Mouse (Mus musculus) forebrain, embryonic 10.5 days (tissue): ENCODE results near the gene Gm10577. TPM values are rescaled to one million over a fixed set of nuclear protein-coding genes. Genes with fewer than 3 reads are reported as not detected.
A peak's percentile ranks its signal among the peaks of the same experiment; 100 is the strongest.

Experiments
- DNase-seq: peaks from one replicate; pipeline ENCODE4 v3.0.0-alpha.2; 2017; ENCODE audit warnings: low spot score; ENCODE audit errors: extremely low spot score
- H3K27ac ChIP-seq: fragments of 300-500 bp; sonication (generic); 2 replicates; pipeline ENCODE4 v1.5.1; 2016; ENCODE audit warnings: mild to moderate bottlenecking
- H3K27me3 ChIP-seq: fragments of 300-500 bp; sonication (generic); 2 replicates; pipeline ENCODE4 v1.6.1; 2016; ENCODE audit warnings: mild to moderate bottlenecking; ENCODE audit not compliant: poor library complexity, severe bottlenecking
- H3K36me3 ChIP-seq: fragments of 300-500 bp; sonication (generic); replicated peaks from 2 replicates; pipeline ENCODE4 v1.6.1; 2016; ENCODE audit warnings: mild to moderate bottlenecking, moderate library complexity
- H3K4me1 ChIP-seq: fragments of 300-500 bp; sonication (generic); 2 replicates; pipeline ENCODE4 v1.6.1; 2016
- H3K4me3 ChIP-seq: fragments of 300-500 bp; sonication (generic); 2 replicates; pipeline ENCODE4 v1.5.1; 2016; ENCODE audit warnings: mild to moderate bottlenecking, moderate library complexity
- H3K9me3 ChIP-seq: fragments of 300-500 bp; sonication (generic); 2 replicates; pipeline ENCODE4 v1.6.1; 2016; ENCODE audit warnings: mild to moderate bottlenecking, moderate library complexity
- WGBS: fragments of 180-500 bp; shearing (Covaris S2); methylation state at CpG from one replicate; pipeline ENCODE4 v1.1.7; 2016; 5-methylcytosine and 5-hydroxymethylcytosine counted together
- polyA plus RNA-seq: library from polyadenylated mRNA; unstranded; fragments of >200 nt; fragmentation: Nextera tagmentation; extraction: Ambion mirVana; gene quantifications from 2 replicates; pipeline ENCODE4 v1.2.1, GENCODE M21; 2016

Gene Gm10577
- polyA plus RNA-seq = not detected in 2 replicates

DNA sequence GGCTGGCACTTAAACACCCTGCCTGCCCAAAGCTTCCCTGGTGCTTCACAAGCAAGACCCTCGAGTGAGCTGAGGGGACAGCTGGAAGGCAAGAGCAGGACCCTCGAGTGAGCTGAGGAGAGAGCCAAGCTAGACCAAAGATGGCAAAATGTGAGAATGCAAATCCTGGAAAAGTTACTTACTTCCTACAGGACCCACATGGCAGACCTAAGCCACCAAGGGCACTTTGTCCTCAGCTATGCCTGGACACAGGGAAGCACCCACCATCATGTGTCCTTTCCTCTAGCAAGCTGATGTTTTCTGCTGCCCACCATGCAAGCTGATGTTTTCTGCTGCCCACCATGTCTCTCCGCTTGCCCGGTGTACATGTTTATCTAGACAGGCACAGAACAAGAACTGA lies at the start of gene Gm10577:
Gene Gm10577, minus strand, starts transcription at position 101 of the 400 bp plus-strand sequence.
- DNase-seq = no peak
- Histone ChIP-seq H3K27me3 (no peaks in the 10 kb centered on the region), H3K27ac (no peak within 1 kb of the TSS), H3K9me3 (peaks cover 17% of the 10 kb centered on the region), H3K4me3 (no peak within 1 kb of the TSS), H3K4me1 (no peaks in the 10 kb centered on the region), H3K36me3 (0 out of 2 replicates have a peak, but pooled peaks cover 2% of the 10 kb centered on the region)
- 87% methylated on average over 4 of the region's 4 CpGs for WGBS

DNA sequence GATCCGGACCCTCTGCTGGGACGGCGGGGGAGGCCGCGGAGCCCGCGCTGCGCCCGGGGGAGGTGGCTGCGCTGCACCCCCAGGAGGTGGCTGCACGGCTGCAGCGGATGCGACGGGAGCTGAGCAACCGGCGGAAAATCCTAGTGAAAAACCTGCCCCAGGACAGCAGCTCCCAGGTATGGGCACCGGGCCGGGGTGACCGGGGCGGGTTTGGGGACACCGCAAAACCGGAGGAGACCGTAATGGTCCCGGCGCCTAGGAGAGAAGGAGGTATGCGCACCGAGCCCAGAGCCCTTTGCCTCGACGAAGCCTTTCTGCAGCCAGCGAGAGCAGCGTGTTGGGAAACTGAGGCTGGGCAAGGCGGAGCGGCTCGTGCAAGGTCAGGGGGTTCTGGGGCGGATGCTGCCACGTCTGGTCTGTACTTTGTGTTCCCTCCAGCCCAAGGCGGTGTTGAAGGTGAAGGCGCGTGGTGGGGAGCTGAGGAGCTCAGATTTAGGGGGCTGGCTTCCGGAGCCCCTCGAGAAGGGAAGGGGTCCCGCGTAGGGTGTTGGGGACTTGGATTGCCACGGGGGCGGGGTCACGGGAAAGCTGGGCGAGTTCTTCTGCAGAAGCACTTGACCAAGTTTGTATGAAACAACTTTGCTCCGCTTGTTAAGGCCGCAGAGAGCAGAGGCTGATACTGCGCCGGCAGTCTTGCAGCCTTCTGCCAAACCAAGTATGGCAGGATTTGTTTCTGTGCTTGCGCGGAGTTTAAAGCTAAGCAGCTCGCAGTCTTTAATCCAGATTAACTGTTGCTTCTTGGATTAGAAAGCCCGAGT lies 48.9 kb upstream of the Gm10577 start:
- Histone ChIP-seq H3K4me3 (peak overlapping the region; percentile 87), H3K27me3 (peaks cover 23% of the 10 kb centered on the region), H3K36me3 (no peaks in the 10 kb centered on the region), H3K4me1 (peaks cover 20% of the 10 kb centered on the region), H3K9me3 (no peaks in the 10 kb centered on the region), H3K27ac (peak overlapping the region; percentile 92)
- DNase-seq = peak; percentile 60
- WGBS = 1% methylated on average over 55 of the region's 55 CpGs

DNA sequence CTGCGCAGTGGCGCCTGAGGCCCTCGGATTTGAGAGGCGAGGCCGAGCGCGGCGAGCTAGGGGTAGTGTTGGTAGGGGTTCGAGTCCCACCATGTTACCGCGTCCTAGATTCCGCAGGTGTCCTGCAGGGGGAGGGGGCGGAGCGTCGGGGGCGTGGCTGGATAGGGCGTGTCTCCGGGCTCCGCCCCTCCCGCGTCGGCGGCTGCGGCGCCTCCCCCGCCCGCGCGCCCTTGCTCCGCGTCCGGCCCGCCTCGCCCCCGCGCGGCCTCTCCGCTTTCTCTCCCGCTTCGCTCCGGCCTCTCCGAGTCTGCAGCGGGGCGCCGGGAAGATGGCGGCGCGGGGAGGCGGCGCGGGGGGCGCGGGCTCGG lies 48.3 kb upstream of the Gm10577 start, which contains the start of gene Raver2:
Gene Raver2, plus strand, starts transcription at position 198 of the 368 bp plus-strand sequence.
- under 1% methylated on average over 53 of the region's 54 CpGs for WGBS
- Histone ChIP-seq H3K27me3 (peaks cover 23% of the 10 kb centered on the region), H3K4me1 (peaks cover 20% of the 10 kb centered on the region), H3K36me3 (no peaks in the 10 kb centered on the region), H3K9me3 (no peaks in the 10 kb centered on the region), H3K4me3 (peak within 1 kb of the TSS; percentile 87), H3K27ac (peak within 1 kb of the TSS; percentile 92)
- peak; percentile 60 for DNase-seq

DNA sequence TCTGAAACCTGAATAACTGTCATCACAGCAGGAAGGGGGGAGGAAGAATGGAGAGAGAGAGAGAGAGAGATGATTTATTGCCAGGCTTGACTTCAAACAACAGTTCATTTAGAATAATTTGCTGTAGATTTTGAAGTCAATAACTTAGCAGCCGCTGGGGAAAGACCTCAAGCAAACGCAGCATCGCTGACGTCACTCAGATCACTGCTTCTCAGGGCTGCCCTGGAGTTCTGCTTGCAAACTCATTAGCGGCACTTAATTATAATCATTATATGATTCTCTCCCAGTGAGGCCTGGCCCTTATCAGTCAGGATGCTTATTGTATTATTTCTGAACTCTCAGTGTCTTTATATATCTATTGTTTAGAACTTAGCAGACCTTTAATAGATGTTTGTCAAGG lies 45.9 kb upstream of the Gm10577 start:
- Histone ChIP-seq H3K4me1 (peaks cover 17% of the 10 kb centered on the region), H3K9me3 (0 out of 2 replicates have a peak, but pooled peaks cover 1% of the 10 kb centered on the region), H3K27me3 (peaks cover 23% of the 10 kb centered on the region), H3K36me3 (no peaks in the 10 kb centered on the region), H3K27ac (no peak overlapping the region), H3K4me3 (no peak overlapping the region)
- WGBS = 68% methylated on average over 5 of the region's 5 CpGs
- no peak for DNase-seq

DNA sequence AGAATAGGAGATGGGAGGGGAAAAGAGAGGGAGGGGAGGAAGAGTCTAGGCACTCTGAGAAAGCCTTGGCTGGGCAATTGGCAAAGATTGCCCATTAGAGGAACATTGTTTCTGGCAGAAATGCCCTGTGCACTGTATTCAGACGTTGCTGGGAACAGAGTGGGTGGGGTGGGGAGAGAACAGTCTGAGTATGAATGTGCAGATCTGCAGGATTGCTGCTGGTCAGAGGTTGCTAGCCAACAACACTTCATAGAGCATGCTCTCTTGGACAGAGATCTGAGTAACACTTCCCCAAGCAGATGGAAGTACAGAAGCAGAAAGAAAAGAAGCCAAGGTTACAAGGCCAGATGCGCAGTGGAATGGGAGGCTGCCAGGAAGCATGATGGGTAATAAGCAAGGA lies 41.6 kb upstream of the Gm10577 start:
- Histone ChIP-seq H3K27ac (no peak overlapping the region), H3K27me3 (peaks cover 2% of the 10 kb centered on the region), H3K4me1 (peaks cover 7% of the 10 kb centered on the region; the same call in 1 of the 2 replicates), H3K9me3 (0 out of 2 replicates have a peak, but pooled peaks cover 5% of the 10 kb centered on the region), H3K4me3 (no peak overlapping the region), H3K36me3 (no peaks in the 10 kb centered on the region)
- 82% methylated on average over 2 of the region's 2 CpGs for WGBS
- no peak for DNase-seq

DNA sequence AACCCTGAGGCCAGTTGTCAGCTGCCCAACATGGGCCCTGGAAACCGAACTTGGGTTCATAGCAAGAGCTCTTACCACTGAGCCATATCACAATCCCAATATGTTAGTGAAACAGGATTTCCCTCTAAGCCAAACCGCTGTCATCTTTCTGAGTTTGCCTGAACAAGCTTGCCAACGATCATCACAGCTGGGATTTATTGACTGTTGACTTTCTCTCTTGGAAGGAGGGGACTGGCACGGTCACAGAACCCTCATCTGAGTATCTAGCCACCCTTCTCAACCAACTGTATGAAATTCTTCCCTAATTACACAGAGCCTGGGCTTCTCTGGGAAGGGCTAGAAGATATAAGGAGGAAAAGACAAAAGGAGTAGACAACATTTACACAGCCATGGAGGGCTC lies 26.1 kb upstream of the Gm10577 start:
- Histone ChIP-seq H3K36me3 (no peaks in the 10 kb centered on the region), H3K27me3 (no peaks in the 10 kb centered on the region), H3K4me1 (no peaks in the 10 kb centered on the region), H3K27ac (no peak overlapping the region), H3K9me3 (no peaks in the 10 kb centered on the region), H3K4me3 (no peak overlapping the region)
- DNase-seq = no peak
- WGBS = 86% methylated on average over 4 of the region's 4 CpGs

DNA sequence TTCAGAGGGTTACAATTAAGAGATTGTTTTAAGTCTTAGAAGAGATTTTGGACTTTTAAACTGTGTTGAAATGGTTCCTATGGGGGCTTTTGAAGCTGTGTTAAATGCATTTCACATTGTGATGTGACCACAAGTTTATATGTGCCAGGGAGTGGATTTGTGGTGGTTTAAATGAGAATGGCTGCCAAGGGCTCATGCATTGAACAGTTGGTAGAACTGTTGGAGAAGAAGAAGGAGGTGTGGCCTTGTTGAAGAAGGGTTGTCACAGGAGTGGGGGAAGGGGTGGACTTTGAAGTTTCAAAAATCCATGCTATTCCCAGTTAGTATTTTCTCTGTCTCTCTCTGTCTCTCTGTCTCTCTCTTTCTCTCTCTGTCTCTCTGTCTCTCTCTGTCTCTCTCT lies 23.7 kb upstream of the Gm10577 start:
- no peaks in the 10 kb centered on the region for H3K27me3 ChIP-seq
- H3K36me3 ChIP-seq = no peaks in the 10 kb centered on the region
- no peaks in the 10 kb centered on the region for H3K4me1 ChIP-seq
- no peak overlapping the region for H3K4me3 ChIP-seq
- no peak overlapping the region for H3K27ac ChIP-seq
- no peak for DNase-seq
- no peaks in the 10 kb centered on the region for H3K9me3 ChIP-seq

DNA sequence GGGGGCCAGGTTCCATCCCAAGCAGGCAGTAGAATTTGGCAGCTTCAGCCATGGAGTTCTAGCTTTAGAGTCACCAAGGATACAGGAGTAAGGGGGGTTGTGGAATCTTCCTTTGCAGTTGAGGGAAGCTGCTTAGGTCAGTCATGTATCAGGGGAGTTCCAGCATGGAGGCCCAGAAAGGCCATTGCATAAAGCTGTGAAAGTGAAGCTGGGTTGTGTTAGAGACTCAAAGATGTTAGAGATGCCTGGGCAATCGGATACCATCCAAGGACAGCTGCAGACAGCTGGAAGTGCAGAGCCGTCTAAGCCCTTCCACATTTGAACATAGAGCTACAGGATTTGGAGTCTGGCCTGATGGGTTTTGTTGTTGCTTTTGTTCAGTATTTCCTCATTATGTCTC lies 23.2 kb upstream of the Gm10577 start:
- Histone ChIP-seq H3K4me1 (no peaks in the 10 kb centered on the region), H3K36me3 (no peaks in the 10 kb centered on the region), H3K4me3 (no peak overlapping the region), H3K27me3 (no peaks in the 10 kb centered on the region), H3K9me3 (no peaks in the 10 kb centered on the region), H3K27ac (no peak overlapping the region)
- DNase-seq = no peak
- 81% methylated on average over 2 of the region's 2 CpGs for WGBS

DNA sequence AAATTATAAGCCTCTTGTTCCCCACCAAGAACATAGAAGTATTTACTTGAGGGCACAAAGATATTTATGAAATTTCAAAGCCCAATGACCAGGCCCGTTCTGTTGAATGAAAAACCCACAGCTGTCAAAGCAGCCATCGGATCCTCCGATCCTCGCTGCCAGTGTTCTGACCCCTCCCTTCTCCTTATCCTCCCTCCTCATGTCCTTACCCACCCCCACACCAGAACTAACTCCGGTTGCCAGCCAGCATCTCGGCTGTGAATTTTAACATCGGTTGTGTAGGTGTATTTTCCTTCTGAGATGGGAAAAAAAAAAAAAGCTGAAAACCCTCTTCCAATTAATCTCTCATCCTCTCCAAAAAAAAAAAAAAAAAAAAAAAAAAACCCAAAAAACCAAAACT lies 16.7 kb upstream of the Gm10577 start:
- Histone ChIP-seq H3K27ac (no peak overlapping the region), H3K4me1 (no peaks in the 10 kb centered on the region), H3K9me3 (no peaks in the 10 kb centered on the region), H3K4me3 (no peak overlapping the region), H3K27me3 (no peaks in the 10 kb centered on the region), H3K36me3 (no peaks in the 10 kb centered on the region)
- no peak for DNase-seq
- WGBS = 79% methylated on average over 7 of the region's 7 CpGs

DNA sequence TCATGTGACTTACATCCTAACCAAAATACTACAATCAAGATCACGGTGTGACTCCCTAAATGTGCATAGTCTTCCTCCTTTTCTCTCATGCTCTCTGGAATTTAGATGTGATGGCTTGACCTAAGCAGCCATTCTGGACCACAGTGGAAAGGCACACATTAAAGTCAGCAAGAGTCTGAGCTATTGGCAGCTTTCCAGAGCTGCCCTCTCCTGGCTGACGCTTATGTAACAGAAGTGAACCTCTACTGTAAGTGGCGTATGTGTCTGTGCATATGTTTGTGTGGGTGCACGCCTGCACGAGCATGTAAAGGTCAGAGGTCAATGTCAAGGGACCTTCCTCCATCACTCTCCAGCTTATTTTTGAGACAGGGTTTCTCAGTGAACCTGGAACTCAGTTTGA lies 14.6 kb upstream of the Gm10577 start:
- Histone ChIP-seq H3K4me3 (no peak overlapping the region), H3K27me3 (no peaks in the 10 kb centered on the region), H3K36me3 (no peaks in the 10 kb centered on the region), H3K9me3 (no peaks in the 10 kb centered on the region), H3K4me1 (no peaks in the 10 kb centered on the region), H3K27ac (no peak overlapping the region)
- 92% methylated on average over 5 of the region's 5 CpGs for WGBS
- DNase-seq = no peak

DNA sequence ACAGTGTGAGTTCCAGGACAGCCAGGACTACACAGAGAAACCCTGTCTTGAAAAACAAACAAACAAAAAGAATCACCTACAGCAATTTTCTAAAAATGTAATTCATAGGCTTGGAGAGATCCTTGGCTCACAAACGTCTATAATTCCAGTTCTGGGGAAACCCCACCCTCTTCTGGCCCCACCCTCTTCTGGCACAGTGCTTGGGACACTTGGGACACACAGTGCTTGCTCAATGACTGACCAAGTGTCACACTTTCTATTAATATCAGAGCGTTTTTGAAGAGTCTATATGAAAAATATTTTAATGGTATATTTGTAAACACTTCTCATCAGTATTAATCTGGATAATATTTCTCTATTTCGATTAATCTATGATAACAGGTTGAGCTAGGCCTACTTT lies 12.6 kb upstream of the Gm10577 start:
- DNase-seq = no peak
- 76% methylated on average over 3 of the region's 3 CpGs for WGBS
- no peaks in the 10 kb centered on the region for H3K27me3 ChIP-seq
- no peaks in the 10 kb centered on the region for H3K9me3 ChIP-seq
- H3K4me3 ChIP-seq = no peak overlapping the region
- no peaks in the 10 kb centered on the region for H3K36me3 ChIP-seq
- H3K4me1 ChIP-seq = no peaks in the 10 kb centered on the region
- H3K27ac ChIP-seq = no peak overlapping the region

DNA sequence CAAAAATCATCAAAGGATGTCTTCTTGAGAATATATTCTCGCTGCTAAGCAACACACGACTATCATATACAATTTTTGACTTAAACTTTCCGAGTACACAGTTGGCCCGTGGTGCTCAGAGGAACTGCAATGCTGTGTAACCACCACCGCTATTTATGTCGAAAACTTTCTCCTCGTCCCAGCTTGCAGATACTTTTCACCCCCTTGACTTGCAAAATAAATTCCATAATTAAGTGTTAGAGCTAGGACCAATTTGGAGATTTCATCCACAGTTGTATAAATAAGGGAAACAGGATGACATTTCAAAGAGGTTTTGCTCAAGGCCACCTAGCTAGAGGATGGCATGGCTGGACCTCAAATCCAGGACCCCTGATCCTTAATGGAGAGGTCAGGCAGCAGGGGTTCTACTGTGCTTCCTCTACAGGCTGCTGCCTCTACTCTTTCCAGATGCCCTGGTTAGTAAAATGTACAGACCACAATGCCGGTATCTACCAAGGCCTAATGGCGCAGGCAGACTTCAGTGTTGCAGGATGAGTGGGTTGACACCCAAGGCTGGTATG lies 7.4 kb upstream of the Gm10577 start:
- Histone ChIP-seq H3K4me3 (no peak overlapping the region), H3K4me1 (0 out of 2 replicates have a peak, but pooled peaks cover 5% of the 10 kb centered on the region), H3K9me3 (peaks cover 7% of the 10 kb centered on the region), H3K36me3 (0 out of 2 replicates have a peak, but pooled peaks cover under 1% of the 10 kb centered on the region), H3K27me3 (no peaks in the 10 kb centered on the region), H3K27ac (no peak overlapping the region)
- 93% methylated on average over 9 of the region's 9 CpGs for WGBS
- DNase-seq = no peak

DNA sequence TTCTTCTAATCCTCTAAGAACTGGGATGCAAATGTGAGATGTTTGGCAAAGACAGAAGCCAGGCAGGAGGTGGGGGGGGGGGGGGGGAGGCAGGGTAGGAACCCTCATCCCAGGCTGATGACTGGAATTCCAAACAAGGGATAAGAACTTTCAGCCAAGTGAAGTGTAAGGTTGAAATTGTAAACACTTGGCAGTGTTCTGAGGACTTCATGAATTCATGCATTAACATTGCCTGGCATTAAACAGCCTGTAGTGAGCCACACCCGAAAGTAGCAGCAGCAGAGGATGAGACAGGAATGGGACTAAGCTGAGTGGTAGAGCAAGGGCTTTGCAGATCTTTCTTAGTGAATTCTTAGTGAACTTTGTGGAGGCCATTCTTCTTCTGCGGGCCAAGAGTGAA lies 6.5 kb upstream of the Gm10577 start:
- WGBS = 86% methylated on average over 2 of the region's 2 CpGs
- H3K9me3 ChIP-seq = peaks cover 14% of the 10 kb centered on the region
- H3K4me3 ChIP-seq = no peak overlapping the region
- H3K4me1 ChIP-seq = 0 out of 2 replicates have a peak, but pooled peaks cover 5% of the 10 kb centered on the region
- H3K27me3 ChIP-seq = no peaks in the 10 kb centered on the region
- DNase-seq = no peak
- 0 out of 2 replicates have a peak, but pooled peaks cover 2% of the 10 kb centered on the region for H3K36me3 ChIP-seq
- no peak overlapping the region for H3K27ac ChIP-seq
